Mouse (Mus musculus): ENCODE data around the gene Tnp2.

DNA sequence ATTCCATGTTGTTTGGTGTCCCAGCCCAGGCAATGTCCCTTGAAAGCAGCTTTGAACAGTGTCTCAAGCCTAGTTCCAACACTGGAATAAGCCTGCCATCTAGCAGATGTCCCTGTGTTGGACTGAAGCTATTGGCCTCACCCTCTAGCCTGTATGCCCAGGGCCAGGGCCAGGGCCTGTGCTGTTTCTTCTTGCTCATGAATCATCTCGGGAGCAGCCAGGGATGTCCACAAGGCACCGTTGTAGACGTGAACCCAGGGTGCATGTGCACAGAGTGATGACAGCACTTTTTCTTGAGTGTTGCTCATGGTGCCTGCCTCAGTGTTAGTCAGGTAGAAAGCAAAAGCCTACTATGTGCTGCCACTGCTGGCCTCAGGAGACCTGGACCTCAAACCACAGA lies 48.8 kb upstream of the Tnp2 start:
- no peak for TF ChIP-seq CTCF (conservative IDR thresholded peaks at IDR 0.05; ENCODE audit: low read length)
- TF ChIP-seq POU5F1 (IDR thresholded peaks at IDR 0.05; ENCODE audit: borderline replicate concordance, low read length): no peak
